In the genomic region with DNA sequence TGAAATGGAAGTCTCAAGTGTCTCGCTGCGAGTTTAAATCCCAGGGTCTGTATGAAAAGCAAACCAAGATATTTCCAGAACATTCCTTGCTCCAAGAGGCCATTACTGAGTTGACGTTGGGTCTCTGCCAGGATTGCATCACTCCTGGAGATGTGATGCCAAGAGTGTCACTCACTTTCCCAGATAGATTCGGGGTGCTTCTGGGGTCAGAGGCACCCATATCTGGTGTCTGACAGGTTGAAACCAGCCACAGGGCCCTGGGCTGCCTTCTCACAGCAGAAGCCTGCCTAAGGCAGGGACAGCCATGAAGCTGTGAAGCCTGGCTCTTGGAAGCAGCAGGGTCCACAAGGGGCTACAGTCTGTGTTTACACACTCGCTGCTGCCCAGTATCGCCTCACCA, we compare ENCODE assay signal across 8 mouse cellular contexts. TPM values are rescaled to one million over a fixed set of nuclear protein-coding genes. Genes with fewer than 3 reads are reported as not detected.
DNase-seq lines count a peak whose midpoint lies in the region; ATAC-seq and TF ChIP-seq lines count a peak whose summit lies in the region.

No protein-coding gene starts in this region.

- no peaks in the 10 kb centered on the region for H3K36me3 ChIP-seq in testis, adult 2 months (ENCODE audit: control insufficient read depth, insufficient read depth, low read length)
- H3K36me3 ChIP-seq in heart, embryonic 12.5 days = no peaks in the 10 kb centered on the region
- no peaks in the 10 kb centered on the region for H3K36me3 ChIP-seq in limb, embryonic 14.5 days (ENCODE audit: control insufficient read depth, insufficient read depth, low read length)

- no peak for DNase-seq in testis, postnatal 14 days (ENCODE audit: low spot score)
- DNase-seq in limb, embryonic 14.5 days (ENCODE audit: low spot score) = no peak
- DNase-seq in testis, postnatal 10 days (ENCODE audit: low spot score) = peak; percentile 52
- DNase-seq in layer of hippocampus, postnatal 25 days (ENCODE audit: extremely low spot score in 1 of 2, low spot score in 1 of 2) = no peak
- no peak for DNase-seq in right cerebral cortex, postnatal 36 days (ENCODE audit: low spot score in 2 of 2)
- DNase-seq in right cerebral cortex, postnatal 25 days = no peak

- no peak overlapping the region for H3K9ac ChIP-seq in heart, embryonic 12.5 days
- H3K9ac ChIP-seq in limb, embryonic 14.5 days (ENCODE audit: low read depth, low read length, severe bottlenecking) = no peak overlapping the region

- TF ChIP-seq CTCF in testis, adult 2 months (IDR thresholded peaks at IDR 0.05; ENCODE audit: control insufficient read depth, insufficient read depth, insufficient replicate concordance, low read depth, low read length) = no peak

- H3K4me2 ChIP-seq in heart, embryonic 12.5 days = no peak overlapping the region
- H3K4me2 ChIP-seq in limb, embryonic 14.5 days (replicated peaks; ENCODE audit: low read depth, low read length, severe bottlenecking) = no peak overlapping the region

- no peak for TF ChIP-seq POLR2A in testis, adult 2 months (IDR thresholded peaks at IDR 0.05; ENCODE audit: control insufficient read depth, low read depth, low read length)
- TF ChIP-seq POLR2A in limb, embryonic 14.5 days (IDR thresholded peaks at IDR 0.05; ENCODE audit: borderline replicate concordance, extremely low read depth, insufficient read depth, insufficient read length) = no peak

- peak overlapping the region; percentile 64; the same call in 1 of the 2 replicates for H3K27ac ChIP-seq in testis, adult 2 months (ENCODE audit: control insufficient read depth, insufficient read depth, low read depth, low read length)
- peak overlapping the region; percentile 56 for H3K27ac ChIP-seq in heart, embryonic 12.5 days (ENCODE audit: poor library complexity, severe bottlenecking)
- 0 out of 2 replicates have a peak overlapping the region, but pooled peaks have one; percentile 26 for H3K27ac ChIP-seq in limb, embryonic 14.5 days (replicated peaks; ENCODE audit: low read depth, low read length)

- 52% methylated on average over 6 of the region's 6 CpGs for WGBS in heart, embryonic 12.5 days
- WGBS in limb, embryonic 14.5 days = 72% methylated on average over 6 of the region's 6 CpGs

- no peaks in the 10 kb centered on the region; the same call in 1 of the 2 replicates for H3K4me1 ChIP-seq in testis, adult 2 months (ENCODE audit: control insufficient read depth, insufficient read depth, low read length)
- peaks cover 62% of the 10 kb centered on the region for H3K4me1 ChIP-seq in heart, embryonic 12.5 days (replicated peaks)
- H3K4me1 ChIP-seq in limb, embryonic 14.5 days (ENCODE audit: control insufficient read depth, insufficient read depth, low read length) = peaks cover 38% of the 10 kb centered on the region

- no peaks in the 10 kb centered on the region for H3K9me3 ChIP-seq in heart, embryonic 12.5 days (replicated peaks)
- H3K9me3 ChIP-seq in limb, embryonic 14.5 days (ENCODE audit: control insufficient read depth, low read length) = no peaks in the 10 kb centered on the region

- H3K4me3 ChIP-seq in testis, adult 2 months (ENCODE audit: control insufficient read depth, low read depth, low read length) = no peak overlapping the region
- H3K4me3 ChIP-seq in heart, embryonic 12.5 days = no peak overlapping the region
- H3K4me3 ChIP-seq in limb, embryonic 14.5 days (replicated peaks; ENCODE audit: low read length) = no peak overlapping the region

- no peaks in the 10 kb centered on the region for H3K27me3 ChIP-seq in testis, adult 2 months (ENCODE audit: control insufficient read depth, insufficient read depth, low read length)
- no peaks in the 10 kb centered on the region for H3K27me3 ChIP-seq in heart, embryonic 12.5 days (replicated peaks)
- no peaks in the 10 kb centered on the region for H3K27me3 ChIP-seq in limb, embryonic 14.5 days (ENCODE audit: control insufficient read depth, insufficient read depth, low read length)

- ATAC-seq in heart, embryonic 12.5 days (ENCODE audit: insufficient number of reproducible peaks, low FRiP score) = peak; percentile 71
- ATAC-seq in limb, embryonic 14.5 days (ENCODE audit: low FRiP score, low read depth) = no peak

RNA-seq across cellular contexts. Expression of gene Zbtb38, which starts 24.9 kb away (rescaled TPM):
- polyA plus RNA-seq in testis, adult 2 months (2012; rRNA removed) = 2.2 and 2.4 TPM in 2 replicates
- 31.3 and 32.1 TPM in 2 replicates for polyA plus RNA-seq in heart, embryonic 12.5 days (2016; fragmentation: Nextera tagmentation; extraction: Ambion mirVana)
- 2.8 and 3.8 TPM in 2 replicates for polyA plus RNA-seq in limb, embryonic 14.5 days (2012; rRNA removed)
- polyA plus RNA-seq in limb, embryonic 14.5 days (2014; fragmentation: Nextera tagmentation; extraction: Ambion mirVana) = 14.9 and 16.8 TPM in 2 replicates
- 10 to 100 TPM; 53.0 to 54.6 TPM for total RNA-seq in layer of hippocampus, postnatal 25 days (2021)
